Comparison of ENCODE assay signal across 1 mouse cellular context in genomic region chr6:148986003-148986402, GRCm38 (mm10).
TF ChIP-seq lines count a peak whose summit lies in the region.

No protein-coding gene starts in this region.

TF ChIP-seq in CH12.LX, 34 proteins besides CTCF, POLR2A, EP300 and RAD21 (continued from another document):
- TF ChIP-seq E2F4 (IDR thresholded peaks at IDR 0.05; ENCODE audit: insufficient replicate concordance, low read depth, low read length) (0 out of 2 replicates have a peak, but pooled peaks have one; percentile 59), ZKSCAN1 (IDR thresholded peaks at IDR 0.05; ENCODE audit: borderline replicate concordance, low read depth, low read length) (no peak), JUN (IDR thresholded peaks at IDR 0.05; ENCODE audit: insufficient read depth, low read depth, low read length) (peak; percentile 26; the same call in 1 of the 2 replicates), UBTF (IDR thresholded peaks at IDR 0.05; ENCODE audit: low read depth, low read length) (no peak)
